Mouse (Mus musculus): ENCODE data around the gene Adamts15. TPM values are rescaled to one million over a fixed set of nuclear protein-coding genes. Genes with fewer than 3 reads are reported as not detected.
A peak's percentile ranks its signal among the peaks of the same experiment; 100 is the strongest.

Gene Adamts15
- polyA plus RNA-seq, 1 experiment from 2014 or later = 3.8 TPM

GRCm38 (mm10) chr9:30905861-30906260, 16.4 kb downstream of the Adamts15 start:
- WGBS = 92% methylated on average over 10 of the region's 10 CpGs
- no peak for DNase-seq

GRCm38 (mm10) chr9:30903266-30903665, 19.0 kb downstream of the Adamts15 start:
- DNase-seq = no peak
- no peak for ATAC-seq (ENCODE audit: low FRiP score, low TSS enrichment)
- H3K36me3 ChIP-seq (ENCODE audit: control insufficient read depth, insufficient read depth, low read length) = no peaks in the 10 kb centered on the region
- H3K4me3 ChIP-seq (replicated peaks; ENCODE audit: low read depth, low read length) = no peak overlapping the region
- H3K9me3 ChIP-seq (ENCODE audit: control insufficient read depth, low read length) = no peaks in the 10 kb centered on the region
- no peaks in the 10 kb centered on the region for H3K4me1 ChIP-seq (ENCODE audit: control insufficient read depth, insufficient read depth, low read length)
- 96% methylated on average over 5 of the region's 5 CpGs for WGBS
- no peak overlapping the region for H3K27ac ChIP-seq (replicated peaks; ENCODE audit: low read depth, low read length)
- H3K4me2 ChIP-seq (ENCODE audit: low read length) = no peak overlapping the region
- no peaks in the 10 kb centered on the region for H3K27me3 ChIP-seq (ENCODE audit: control insufficient read depth, insufficient read depth, low read length)
- no peak overlapping the region for H3K9ac ChIP-seq (replicated peaks; ENCODE audit: low read length)

More at GRCm38 (mm10) chr9:30905861-30906260, 16.4 kb downstream of the Adamts15 start:
- H3K9me3 ChIP-seq (ENCODE audit: control insufficient read depth, low read length) = no peaks in the 10 kb centered on the region
- H3K9ac ChIP-seq (replicated peaks; ENCODE audit: low read length) = no peak overlapping the region
- no peak overlapping the region for H3K27ac ChIP-seq (replicated peaks; ENCODE audit: low read depth, low read length)
- ATAC-seq (ENCODE audit: low FRiP score, low TSS enrichment) = no peak
- H3K36me3 ChIP-seq (ENCODE audit: control insufficient read depth, insufficient read depth, low read length) = no peaks in the 10 kb centered on the region
- no peaks in the 10 kb centered on the region for H3K27me3 ChIP-seq (ENCODE audit: control insufficient read depth, insufficient read depth, low read length)
- H3K4me3 ChIP-seq (replicated peaks; ENCODE audit: low read depth, low read length) = no peak overlapping the region
- H3K4me1 ChIP-seq (ENCODE audit: control insufficient read depth, insufficient read depth, low read length) = no peaks in the 10 kb centered on the region
- no peak overlapping the region for H3K4me2 ChIP-seq (ENCODE audit: low read length)

GRCm38 (mm10) chr9:30902641-30903040, 19.6 kb downstream of the Adamts15 start:
- Histone ChIP-seq H3K27ac (replicated peaks; ENCODE audit: low read depth, low read length) (no peak overlapping the region), H3K4me1 (ENCODE audit: control insufficient read depth, insufficient read depth, low read length) (no peaks in the 10 kb centered on the region), H3K9me3 (ENCODE audit: control insufficient read depth, low read length) (no peaks in the 10 kb centered on the region), H3K27me3 (ENCODE audit: control insufficient read depth, insufficient read depth, low read length) (no peaks in the 10 kb centered on the region), H3K4me2 (ENCODE audit: low read length) (no peak overlapping the region), H3K9ac (replicated peaks; ENCODE audit: low read length) (no peak overlapping the region), H3K4me3 (replicated peaks; ENCODE audit: low read depth, low read length) (no peak overlapping the region), H3K36me3 (ENCODE audit: control insufficient read depth, insufficient read depth, low read length) (no peaks in the 10 kb centered on the region)
- no peak for ATAC-seq (ENCODE audit: low FRiP score, low TSS enrichment)
- no peak for DNase-seq
- 98% methylated on average over 7 of the region's 7 CpGs for WGBS

GRCm38 (mm10) chr9:30902152-30902551, 20.1 kb downstream of the Adamts15 start:
- DNase-seq = no peak

GRCm38 (mm10) chr9:30897169-30897568, 25.1 kb downstream of the Adamts15 start:
- no peak overlapping the region for H3K27ac ChIP-seq (replicated peaks; ENCODE audit: low read depth, low read length)
- no peak overlapping the region for H3K4me3 ChIP-seq (replicated peaks; ENCODE audit: low read depth, low read length)
- H3K27me3 ChIP-seq (ENCODE audit: control insufficient read depth, insufficient read depth, low read length) = no peaks in the 10 kb centered on the region
- H3K36me3 ChIP-seq (ENCODE audit: control insufficient read depth, insufficient read depth, low read length) = no peaks in the 10 kb centered on the region
- 89% methylated on average over 2 of the region's 2 CpGs for WGBS
- DNase-seq (no peak), ATAC-seq (ENCODE audit: low FRiP score, low TSS enrichment) (no peak)
- no peaks in the 10 kb centered on the region for H3K9me3 ChIP-seq (ENCODE audit: control insufficient read depth, low read length)
- no peak overlapping the region for H3K4me2 ChIP-seq (ENCODE audit: low read length)
- no peaks in the 10 kb centered on the region; the same call in 1 of the 2 replicates for H3K4me1 ChIP-seq (ENCODE audit: control insufficient read depth, insufficient read depth, low read length)
- no peak overlapping the region for H3K9ac ChIP-seq (replicated peaks; ENCODE audit: low read length)

More at GRCm38 (mm10) chr9:30902152-30902551, 20.1 kb downstream of the Adamts15 start:
- Histone ChIP-seq H3K27me3 (ENCODE audit: control insufficient read depth, insufficient read depth, low read length) (no peaks in the 10 kb centered on the region), H3K27ac (replicated peaks; ENCODE audit: low read depth, low read length) (no peak overlapping the region), H3K4me2 (ENCODE audit: low read length) (no peak overlapping the region), H3K9me3 (ENCODE audit: control insufficient read depth, low read length) (no peaks in the 10 kb centered on the region), H3K4me1 (ENCODE audit: control insufficient read depth, insufficient read depth, low read length) (no peaks in the 10 kb centered on the region), H3K36me3 (ENCODE audit: control insufficient read depth, insufficient read depth, low read length) (no peaks in the 10 kb centered on the region), H3K4me3 (replicated peaks; ENCODE audit: low read depth, low read length) (no peak overlapping the region), H3K9ac (replicated peaks; ENCODE audit: low read length) (no peak overlapping the region)
- 92% methylated on average over 19 of the region's 19 CpGs for WGBS
- ATAC-seq (ENCODE audit: low FRiP score, low TSS enrichment) = no peak

- Histone ChIP-seq H3K36me3 (ENCODE audit: control insufficient read depth, insufficient read depth, low read length) (no peaks in the 10 kb centered on the region), H3K9me3 (ENCODE audit: control insufficient read depth, low read length) (no peaks in the 10 kb centered on the region), H3K27ac (replicated peaks; ENCODE audit: low read depth, low read length) (no peak overlapping the region), H3K4me3 (replicated peaks; ENCODE audit: low read depth, low read length) (no peak overlapping the region), H3K27me3 (ENCODE audit: control insufficient read depth, insufficient read depth, low read length) (no peaks in the 10 kb centered on the region), H3K4me1 (ENCODE audit: control insufficient read depth, insufficient read depth, low read length) (no peaks in the 10 kb centered on the region; the same call in 1 of the 2 replicates), H3K4me2 (ENCODE audit: low read length) (no peak overlapping the region), H3K9ac (replicated peaks; ENCODE audit: low read length) (no peak overlapping the region)
- WGBS = 71% methylated on average over 5 of the region's 5 CpGs
- DNase-seq (peak; percentile 75), ATAC-seq (ENCODE audit: low FRiP score, low TSS enrichment) (no peak)
These were observed 25.5 kb downstream of the Adamts15 start for GRCm38 (mm10) chr9:30896752-30897151.

GRCm38 (mm10) chr9:30895618-30896017, 26.6 kb downstream of the Adamts15 start:
- ATAC-seq (ENCODE audit: low FRiP score, low TSS enrichment) (no peak), DNase-seq (peak; percentile 13)
- Histone ChIP-seq H3K4me2 (ENCODE audit: low read length) (no peak overlapping the region), H3K4me1 (ENCODE audit: control insufficient read depth, insufficient read depth, low read length) (no peaks in the 10 kb centered on the region; the same call in 1 of the 2 replicates), H3K27ac (replicated peaks; ENCODE audit: low read depth, low read length) (no peak overlapping the region), H3K36me3 (ENCODE audit: control insufficient read depth, insufficient read depth, low read length) (no peaks in the 10 kb centered on the region), H3K27me3 (ENCODE audit: control insufficient read depth, insufficient read depth, low read length) (no peaks in the 10 kb centered on the region), H3K4me3 (replicated peaks; ENCODE audit: low read depth, low read length) (no peak overlapping the region), H3K9me3 (ENCODE audit: control insufficient read depth, low read length) (no peaks in the 10 kb centered on the region), H3K9ac (replicated peaks; ENCODE audit: low read length) (no peak overlapping the region)
- 81% methylated on average over 3 of the region's 3 CpGs for WGBS

- no peak overlapping the region for H3K4me3 ChIP-seq (replicated peaks; ENCODE audit: low read depth, low read length)
- no peaks in the 10 kb centered on the region for H3K9me3 ChIP-seq (ENCODE audit: control insufficient read depth, low read length)
- no peak for ATAC-seq (ENCODE audit: low FRiP score, low TSS enrichment)
- 90% methylated on average over 3 of the region's 3 CpGs for WGBS
- H3K9ac ChIP-seq (replicated peaks; ENCODE audit: low read length) = no peak overlapping the region
- H3K4me1 ChIP-seq (ENCODE audit: control insufficient read depth, insufficient read depth, low read length) = no peaks in the 10 kb centered on the region
- no peak overlapping the region for H3K4me2 ChIP-seq (ENCODE audit: low read length)
- DNase-seq = no peak
- no peaks in the 10 kb centered on the region for H3K27me3 ChIP-seq (ENCODE audit: control insufficient read depth, insufficient read depth, low read length)
- no peak overlapping the region for H3K27ac ChIP-seq (replicated peaks; ENCODE audit: low read depth, low read length)
- no peaks in the 10 kb centered on the region for H3K36me3 ChIP-seq (ENCODE audit: control insufficient read depth, insufficient read depth, low read length)
These were observed 36.0 kb downstream of the Adamts15 start for GRCm38 (mm10) chr9:30886276-30886675.

GRCm38 (mm10) chr9:30880553-30880952, 41.7 kb downstream of the Adamts15 start:
- DNase-seq = no peak
- 92% methylated on average over 9 of the region's 9 CpGs for WGBS
- no peak overlapping the region for H3K9ac ChIP-seq (replicated peaks; ENCODE audit: low read length)
- H3K4me3 ChIP-seq (replicated peaks; ENCODE audit: low read depth, low read length) = no peak overlapping the region
- H3K9me3 ChIP-seq (ENCODE audit: control insufficient read depth, low read length) = no peaks in the 10 kb centered on the region
- no peak overlapping the region for H3K27ac ChIP-seq (replicated peaks; ENCODE audit: low read depth, low read length)
- H3K36me3 ChIP-seq (ENCODE audit: control insufficient read depth, insufficient read depth, low read length) = no peaks in the 10 kb centered on the region
- no peaks in the 10 kb centered on the region for H3K27me3 ChIP-seq (ENCODE audit: control insufficient read depth, insufficient read depth, low read length)
- H3K4me2 ChIP-seq (ENCODE audit: low read length) = no peak overlapping the region
- no peak for ATAC-seq (ENCODE audit: low FRiP score, low TSS enrichment)
- H3K4me1 ChIP-seq (ENCODE audit: control insufficient read depth, insufficient read depth, low read length) = no peaks in the 10 kb centered on the region
